Mouse (Mus musculus): ENCODE measurements around the gene Agbl5.

DNA sequence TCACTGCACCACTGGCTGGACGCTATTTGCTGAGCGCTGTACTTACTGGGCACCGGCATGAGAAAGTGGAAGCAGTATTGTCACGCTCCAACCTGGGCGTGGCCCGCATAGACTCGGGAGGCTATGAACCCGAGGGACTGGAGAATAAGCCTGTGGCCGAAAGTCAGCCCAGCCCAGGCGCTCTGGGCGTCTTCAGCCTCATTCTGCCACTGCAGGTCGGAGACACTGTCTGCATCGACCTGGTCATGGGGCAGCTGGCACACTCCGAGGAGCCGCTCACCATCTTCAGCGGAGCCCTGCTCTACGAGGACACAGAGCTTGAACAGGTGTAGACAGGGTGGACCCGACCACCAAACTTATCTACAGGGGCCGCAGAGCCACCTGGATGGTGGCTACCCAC lies 32.1 kb downstream of the Agbl5 start:
- TF ChIP-seq CTCF (IDR thresholded peaks at IDR 0.05; ENCODE audit: low read depth) (no peak), EP300 (optimal IDR thresholded peaks at IDR 0.05) (no peak)
